Mouse (Mus musculus) heart, postnatal 14 days (tissue): ENCODE results near the gene Mon2. TPM values are rescaled to one million over a fixed set of nuclear protein-coding genes. Genes with fewer than 3 reads are reported as not detected.

ENCODE experiments used
- microRNA-seq, 2 experiments: library from miRNA; unstranded; fragments of <30 nt; microRNA quantifications; one replicate each; pipeline ENCODE4 v1.2.0; 2021 to 2022
- total RNA-seq, 2 experiments: library from RNA; stranded (reverse); gene quantifications; 2 replicates each; pipeline ENCODE4 v1.2.3; 2021

Mon2 gene
- total RNA-seq, 2 experiments from 2014 or later: 51.1 to 51.4 TPM

Small RNA genes lying within 50 kb of the gene (microRNA-seq; reads per million reads assigned to microRNA genes)
- 54,105 to 152,856 reads per million in 2 experiments for gene Mirlet7i

Other genes starting within 250 kb of the Mon2 start
- gene Usp15, start 120.5 kb upstream of the Mon2 start, total RNA-seq: 10 to 100 TPM; 77.8 to 85.6 TPM
- under 1 TPM; 0.10 to 0.17 TPM for gene Fam19a2, start 187.5 kb upstream of the Mon2 start, total RNA-seq